Mouse (Mus musculus) bone marrow, adult 2 months (tissue): ENCODE results near the gene Sec14l4. TPM values are rescaled to one million over a fixed set of nuclear protein-coding genes. Genes with fewer than 3 reads are reported as not detected.
"Not testable (repeated sequence)": the region's sequence is repeated elsewhere in the genome, so short reads cannot be mapped to it uniquely, and the experiment has no call there.

Experiments
- H3K27ac ChIP-seq: fragments of 200-500 bp; 2 replicates; pipeline ENCODE4 v1.5.1; 2012; ENCODE audit warnings: low read depth, mild to moderate bottlenecking, control low read depth, inconsistent platforms, low read length; ENCODE audit not compliant: control insufficient read depth, poor library complexity, insufficient read depth
- H3K4me1 ChIP-seq: fragments of 200-500 bp; 2 replicates; pipeline ENCODE4 v1.6.1; 2011; ENCODE audit warnings: low read length; ENCODE audit not compliant: control insufficient read depth, insufficient read depth
- H3K4me3 ChIP-seq: fragments of 200-500 bp; replicated peaks from 2 replicates; pipeline ENCODE3; 2011; ENCODE audit warnings: mild to moderate bottlenecking, low read depth, low read length, control low read depth; ENCODE audit not compliant: control insufficient read depth
- CTCF ChIP-seq: fragments of 200-500 bp; IDR thresholded peaks from 2 replicates; pipeline ENCODE4 v1.5.1; 2011; ENCODE audit warnings: low read length, control low read depth; ENCODE audit not compliant: control insufficient read depth, insufficient read depth
- POLR2A ChIP-seq: fragments of 200-500 bp; IDR thresholded peaks from 2 replicates; pipeline ENCODE4 v1.6.1; 2011; ENCODE audit warnings: low read depth, mild to moderate bottlenecking, control low read depth, low read length, borderline replicate concordance; ENCODE audit not compliant: control insufficient read depth
- WGBS: fragments of 180-500 bp; shearing (Covaris S2); methylation state at CpG from one replicate; pipeline ENCODE4 v1.1.7; 2018; 5-methylcytosine and 5-hydroxymethylcytosine counted together
- polyA plus RNA-seq: library from polyadenylated mRNA; stranded (reverse); fragments of >200 nt; gene quantifications from 2 replicates; pipeline ENCODE4 v1.2.4, GENCODE M21; 2011; ENCODE audit warnings: low replicate concordance; ENCODE audit not compliant: missing spikeins, insufficient read depth, insufficient read length

The Sec14l4 gene
- polyA plus RNA-seq, 1 experiment: 0.47 TPM

DNA sequence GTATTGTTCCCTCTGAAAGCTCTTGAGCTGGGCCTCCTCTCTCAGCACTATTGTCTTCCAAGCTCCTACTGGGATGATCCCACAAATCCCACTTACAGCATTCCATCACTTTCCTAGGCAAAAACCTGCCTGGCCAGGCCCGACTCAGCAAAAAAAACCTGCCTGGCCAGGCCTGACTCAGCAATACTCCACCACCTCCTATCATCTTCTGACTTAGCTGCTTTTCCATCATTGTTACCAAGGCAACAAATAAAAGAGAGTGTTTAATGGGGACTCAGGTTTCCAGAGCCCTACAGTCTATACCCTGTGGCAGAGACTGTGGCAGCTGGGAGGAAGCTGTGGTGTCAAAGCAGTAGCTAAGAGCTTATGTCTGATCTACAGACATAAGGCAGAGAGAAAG is 18.6 kb upstream of the Sec14l4 start:
- no peak overlapping the region for H3K4me3 ChIP-seq
- no peaks in the 10 kb centered on the region for H3K4me1 ChIP-seq
- no peak overlapping the region for H3K27ac ChIP-seq
- no peak for TF ChIP-seq POLR2A
- WGBS: 68% methylated on average over 1 of the region's 1 CpGs

GRCm38 (mm10) chr11:4015796-4016195 is 15.5 kb upstream of the Sec14l4 start:
- not testable (repeated sequence) for H3K4me1 ChIP-seq, H3K4me3 ChIP-seq, H3K27ac ChIP-seq
- WGBS: 76% methylated on average over 14 of the region's 14 CpGs

- not testable (repeated sequence) for H3K4me3 ChIP-seq, H3K27ac ChIP-seq, H3K4me1 ChIP-seq
- 62% methylated on average over 13 of the region's 13 CpGs for WGBS
Measured at GRCm38 (mm10) chr11:4022111-4022510, 9.2 kb upstream of the Sec14l4 start.

DNA sequence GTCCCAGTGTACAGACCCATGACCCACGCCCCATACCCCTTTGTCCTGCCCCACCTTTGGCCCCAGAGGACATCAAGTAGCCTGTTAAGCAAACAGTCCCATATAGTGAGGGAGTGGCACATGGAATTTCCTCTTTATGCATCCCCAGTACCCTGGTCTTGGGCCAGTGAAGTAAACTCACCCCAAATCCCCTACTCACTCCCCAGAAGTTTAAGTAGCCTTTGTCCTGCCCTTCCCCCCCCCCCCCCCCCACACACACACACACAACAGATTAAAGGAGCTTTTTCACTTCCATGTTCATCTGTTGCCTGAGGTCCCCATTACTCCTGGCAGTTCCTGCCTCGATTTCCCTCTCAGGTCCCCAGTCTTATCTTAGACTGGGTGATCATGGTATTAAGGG is 7.9 kb upstream of the Sec14l4 start:
- H3K4me1 ChIP-seq: no peaks in the 10 kb centered on the region
- 57% methylated on average over 2 of the region's 2 CpGs for WGBS
- no peak for TF ChIP-seq POLR2A
- TF ChIP-seq CTCF: no peak
- H3K27ac ChIP-seq: no peak overlapping the region
- H3K4me3 ChIP-seq: no peak overlapping the region

DNA sequence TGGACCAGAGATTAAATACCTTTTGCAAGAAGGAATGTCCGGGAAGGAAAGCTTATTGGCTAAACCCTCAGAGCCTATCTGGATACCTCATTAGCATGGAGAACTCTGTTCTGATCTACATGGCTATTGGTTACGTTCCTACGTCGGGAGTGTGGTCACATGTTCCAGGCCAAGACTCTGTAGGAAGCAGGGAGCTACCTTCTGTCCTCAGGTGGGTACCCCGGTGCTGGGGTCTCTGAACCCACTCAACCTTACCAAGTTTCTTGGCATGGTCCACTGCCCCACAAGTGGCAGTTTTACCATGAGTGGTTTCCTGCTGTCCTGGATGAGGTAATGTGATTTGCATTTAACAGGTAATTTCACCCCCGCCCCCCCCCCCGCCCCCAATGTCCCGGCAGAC is 4.2 kb upstream of the Sec14l4 start:
- TF ChIP-seq CTCF (no peak), POLR2A (no peak)
- WGBS: 79% methylated on average over 8 of the region's 8 CpGs
- H3K4me3 ChIP-seq: no peak overlapping the region
- H3K4me1 ChIP-seq: no peaks in the 10 kb centered on the region
- H3K27ac ChIP-seq: no peak overlapping the region

- WGBS: 76% methylated on average over 9 of the region's 9 CpGs
- Histone ChIP-seq H3K27ac (no peak overlapping the region), H3K4me3 (no peak overlapping the region), H3K4me1 (no peaks in the 10 kb centered on the region)
- no peak for TF ChIP-seq CTCF
- no peak for TF ChIP-seq POLR2A
Measured at GRCm38 (mm10) chr11:4027561-4028334, 3.5 kb upstream of the Sec14l4 start.

- Histone ChIP-seq H3K27ac (no peak overlapping the region), H3K4me3 (no peak overlapping the region), H3K4me1 (no peaks in the 10 kb centered on the region)
- TF ChIP-seq POLR2A (no peak), CTCF (no peak)
- WGBS: 61% methylated on average over 4 of the region's 4 CpGs
Measured at GRCm38 (mm10) chr11:4029343-4029742, 1.9 kb upstream of the Sec14l4 start.

- Histone ChIP-seq H3K4me3 (no peak overlapping the region), H3K4me1 (no peaks in the 10 kb centered on the region), H3K27ac (no peak overlapping the region)
- 82% methylated on average over 12 of the region's 12 CpGs for WGBS
- TF ChIP-seq POLR2A: no peak
- TF ChIP-seq CTCF: no peak
Measured at GRCm38 (mm10) chr11:4031961-4032360, 699 bp downstream of the Sec14l4 start.

DNA sequence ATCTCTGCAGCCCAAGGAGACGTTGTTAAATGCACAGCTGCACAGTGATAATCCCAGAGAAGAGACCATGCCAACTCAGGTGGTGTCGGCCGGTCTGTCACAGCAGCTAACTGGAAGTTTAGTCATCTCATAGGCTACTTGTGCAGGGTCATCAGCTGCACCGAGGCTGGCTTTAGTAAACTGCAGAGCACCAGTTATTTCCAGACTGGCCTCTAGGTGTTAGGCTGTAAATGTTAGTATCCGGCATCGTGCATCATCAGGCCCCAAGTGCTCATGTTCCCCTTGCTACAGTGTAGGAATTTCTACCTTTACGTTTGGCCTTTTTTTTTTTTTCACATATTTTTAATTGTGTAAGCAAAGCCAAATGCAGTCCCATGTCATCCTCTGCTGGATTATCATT is 2.2 kb downstream of the Sec14l4 start:
- 76% methylated on average over 7 of the region's 7 CpGs for WGBS
- no peak overlapping the region for H3K4me3 ChIP-seq
- no peaks in the 10 kb centered on the region for H3K4me1 ChIP-seq
- H3K27ac ChIP-seq: no peak overlapping the region
- no peak for TF ChIP-seq CTCF
- no peak for TF ChIP-seq POLR2A

GRCm38 (mm10) chr11:4034169-4034568 is 2.9 kb downstream of the Sec14l4 start:
- WGBS: 19% methylated on average over 4 of the region's 4 CpGs
- TF ChIP-seq POLR2A (no peak), CTCF (no peak)
- no peaks in the 10 kb centered on the region for H3K4me1 ChIP-seq
- H3K4me3 ChIP-seq: no peak overlapping the region
- H3K27ac ChIP-seq: no peak overlapping the region
